Mouse (Mus musculus): ENCODE data around the gene Fchsd2.

DNA sequence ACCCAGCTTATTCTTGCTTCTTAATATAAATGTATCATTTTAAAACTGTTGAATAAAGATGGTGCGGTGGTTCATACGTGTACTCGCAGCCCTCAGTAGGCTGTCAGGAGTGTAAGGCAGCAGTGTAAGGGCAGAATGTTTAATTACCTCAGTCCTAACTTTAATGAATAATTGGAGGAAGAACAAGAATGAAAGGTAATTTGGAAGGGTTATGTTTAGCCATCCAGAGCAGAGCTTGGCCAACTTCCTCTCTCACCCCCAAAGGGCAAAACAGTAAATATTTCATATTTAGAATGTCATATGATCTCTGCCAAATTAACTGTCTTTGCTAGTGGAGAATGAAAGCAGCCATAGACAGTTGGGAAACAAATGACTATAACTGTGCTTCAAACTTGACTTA lies 62.6 kb downstream of the Fchsd2 start:
- no peak for TF ChIP-seq POLR2A (IDR thresholded peaks at IDR 0.05; ENCODE audit: extremely low read depth, insufficient read depth, low read length)
- TF ChIP-seq CTCF (IDR thresholded peaks at IDR 0.05; ENCODE audit: extremely low read depth, insufficient read depth, low read length) = no peak
